Mouse (Mus musculus) spleen, postnatal 4 days (tissue): ENCODE measurements around the gene Tmem164.
A peak's percentile ranks its signal among the peaks of the same experiment; 100 is the strongest.
"Not testable (repeated sequence)": the region's sequence is repeated elsewhere in the genome, so short reads cannot be mapped to it uniquely, and the experiment has no call there.

Experiments used
- DNase-seq, 2 experiments: peaks; one replicate each; pipeline ENCODE4 v3.0.0; 2022; ENCODE audit warnings: low spot score in 2 of 2

Tmem164 gene

DNA sequence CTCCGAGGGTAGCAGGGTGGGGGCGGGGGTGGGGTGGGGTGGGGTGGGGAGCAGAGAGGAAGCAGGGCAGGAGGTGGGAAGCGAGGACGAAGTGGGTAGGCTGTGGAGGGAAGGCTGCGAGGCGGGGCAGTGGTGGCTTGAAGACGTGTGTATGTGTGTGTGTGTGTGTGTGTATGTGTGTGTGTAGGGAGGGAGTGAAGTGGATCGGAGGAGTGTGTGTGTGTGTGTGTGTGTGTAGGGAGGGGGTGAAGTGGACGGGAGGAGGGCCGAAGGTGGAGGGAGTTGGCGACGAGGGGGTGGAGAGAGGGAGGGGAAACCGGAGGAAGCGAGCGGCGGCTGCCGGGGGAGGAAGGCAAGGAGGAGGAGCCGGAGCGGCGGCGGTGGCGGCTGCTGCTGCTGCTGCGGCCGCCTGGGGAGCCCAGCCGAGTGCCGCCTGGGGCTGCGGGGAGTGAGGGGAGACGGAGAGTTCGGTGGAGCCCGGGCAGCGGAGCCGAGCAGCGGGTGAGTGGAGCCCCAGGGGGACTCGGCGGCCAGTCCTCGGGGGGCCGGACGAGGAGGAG, at the start of gene Tmem164:
Gene Tmem164 (plus strand): TSS at position 351 of the 560 bp plus-strand sequence.
- peak; percentile 72 to 86 for DNase-seq

DNA sequence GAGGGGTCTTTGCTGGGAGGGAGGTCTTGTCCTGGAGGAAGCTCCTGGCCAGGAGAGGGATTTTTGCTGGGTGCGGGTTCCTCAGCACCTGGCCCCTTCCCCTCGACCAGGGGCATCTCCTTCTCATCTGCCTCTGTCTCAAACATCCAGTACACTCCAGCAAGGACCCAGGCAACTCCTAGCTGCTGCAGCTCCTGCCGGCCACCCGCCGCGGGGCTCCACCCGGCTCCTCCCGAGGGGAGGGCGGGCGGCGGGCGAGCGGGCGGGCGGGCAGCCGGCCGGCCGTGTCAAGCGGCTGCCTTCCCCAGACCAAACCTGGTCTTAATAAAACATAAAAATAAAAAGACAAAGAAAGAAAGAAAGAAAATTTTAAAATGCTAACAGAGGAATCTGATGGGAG, 48.2 kb upstream of the Tmem164 start:
- not testable (repeated sequence) for DNase-seq

DNA sequence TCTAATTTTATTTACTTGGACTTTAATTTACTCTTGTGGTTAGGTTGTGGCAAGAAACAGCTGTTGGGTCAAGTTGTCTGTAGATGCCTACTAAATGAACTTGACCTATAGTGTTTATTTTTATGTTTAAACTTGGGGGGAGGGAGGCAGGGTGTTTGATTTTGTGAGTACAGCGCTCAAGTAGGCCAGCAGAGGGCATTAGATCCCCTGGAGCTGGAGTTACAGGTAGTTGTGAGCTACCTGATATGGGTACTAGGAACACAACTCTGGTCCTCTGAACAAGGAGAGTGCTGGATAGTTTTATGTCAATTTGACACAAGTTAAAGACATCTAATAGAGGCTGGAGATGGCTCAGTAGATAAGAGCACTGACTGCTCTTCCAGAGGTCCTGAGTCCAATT, 34.0 kb upstream of the Tmem164 start:
- DNase-seq, result no peak

DNA sequence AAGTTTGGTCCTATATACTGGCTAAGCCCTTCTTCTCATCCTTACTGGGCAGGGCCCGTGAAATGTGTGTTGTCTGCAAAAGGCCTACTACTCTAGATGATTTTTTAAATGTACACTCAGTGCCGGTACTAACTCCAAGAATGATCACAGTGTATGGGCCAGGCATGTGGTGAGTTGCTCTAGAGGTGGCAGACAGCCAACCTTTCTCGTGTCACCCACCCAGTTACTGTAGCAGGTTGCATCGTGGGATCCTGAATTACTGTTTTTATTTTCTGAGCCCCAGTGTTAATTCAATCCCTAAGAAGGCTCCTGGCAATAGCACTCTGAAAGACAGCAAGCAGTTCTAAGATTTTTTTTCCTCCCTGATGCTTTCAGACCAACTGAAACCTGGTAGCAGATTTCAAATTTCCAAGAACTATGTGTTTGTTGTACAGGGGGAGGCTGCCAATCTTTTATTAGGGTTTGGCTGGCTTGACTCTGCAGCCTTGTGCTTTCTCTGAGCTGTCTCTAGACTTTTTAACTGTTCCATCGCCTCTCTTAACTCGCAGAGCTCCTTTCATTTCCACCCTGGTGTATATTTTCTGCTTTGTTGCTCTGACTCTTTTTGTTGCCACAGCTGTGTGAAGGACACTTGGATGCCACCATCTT, 31.0 kb upstream of the Tmem164 start:
- no peak for DNase-seq

DNA sequence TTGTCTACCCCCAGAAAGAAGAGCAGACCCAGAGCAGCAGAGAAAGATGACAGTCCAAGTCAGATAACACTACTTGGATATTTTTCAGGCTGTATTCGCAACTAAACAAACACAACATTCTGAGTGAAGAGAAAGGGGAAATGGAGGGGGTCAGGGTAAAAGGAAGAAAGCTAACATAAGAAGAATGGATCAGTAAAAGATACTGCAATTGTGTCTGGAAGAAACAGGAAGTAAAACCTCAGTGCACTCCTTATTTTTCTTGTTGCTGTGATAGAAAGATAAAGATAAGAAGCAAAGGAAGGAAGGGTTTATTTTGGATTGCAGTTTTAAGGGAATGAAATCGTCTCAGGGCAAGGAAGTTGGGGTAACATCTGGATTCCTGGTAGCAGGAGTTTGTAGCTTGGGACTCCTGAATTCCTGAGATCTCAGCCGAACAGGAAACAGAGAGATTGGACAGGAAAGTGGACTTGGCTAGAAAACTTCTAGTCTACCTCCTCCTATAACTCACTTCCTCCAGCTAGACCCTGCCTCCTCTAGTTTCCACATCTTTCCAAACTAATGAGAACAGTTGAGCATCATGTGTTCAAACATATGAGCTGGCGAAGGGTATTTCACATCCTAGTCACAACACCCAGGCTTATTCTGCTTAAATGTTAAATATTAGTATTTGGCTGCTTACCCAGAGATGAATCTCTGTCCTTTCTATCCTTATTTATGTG, 16.3 kb upstream of the Tmem164 start:
- no peak for DNase-seq

- DNase-seq, result no peak
Observed at GRCm38 (mm10) chrX:142665423-142665805, 15.8 kb upstream of the Tmem164 start.

DNA sequence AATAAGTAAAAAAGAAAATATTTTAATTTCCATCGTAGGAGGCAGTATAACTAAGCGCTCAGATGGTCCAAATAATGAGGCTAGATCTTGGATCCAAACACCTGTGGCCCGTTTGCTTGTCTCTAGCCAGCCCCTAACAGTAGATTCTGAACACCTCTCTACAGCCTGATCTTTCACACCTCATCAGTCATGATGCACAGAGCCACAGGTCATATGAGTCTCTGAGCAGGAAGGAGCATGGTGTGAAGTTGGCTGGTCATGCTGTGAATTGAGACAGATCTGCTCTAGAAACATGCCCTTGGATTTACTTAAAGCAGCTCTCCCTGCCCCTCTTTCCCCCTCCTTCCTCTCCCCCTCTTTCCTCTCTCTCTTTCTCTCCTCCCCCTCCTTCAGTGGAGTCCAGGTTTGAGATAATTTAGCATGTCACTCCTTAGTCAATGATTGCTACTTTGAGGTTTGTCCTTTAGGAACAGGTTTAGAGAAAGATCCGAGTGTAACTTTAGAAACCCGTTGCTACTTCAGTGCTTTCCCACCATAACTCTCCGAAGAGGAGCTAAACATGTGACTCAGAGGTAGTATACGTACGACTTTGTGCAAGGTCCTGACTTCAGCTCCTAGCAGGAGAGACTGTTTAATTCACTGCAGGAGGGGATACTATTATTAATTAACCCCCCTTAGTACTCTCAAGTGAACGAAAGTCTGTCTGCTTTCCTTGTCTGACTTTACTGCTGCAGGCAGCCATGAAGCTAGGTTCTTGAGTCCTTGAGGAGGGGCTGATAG, 11.7 kb upstream of the Tmem164 start:
- no peak for DNase-seq

- DNase-seq, result no peak
Observed at GRCm38 (mm10) chrX:142670121-142670520, 11.1 kb upstream of the Tmem164 start.

GRCm38 (mm10) chrX:142671141-142671540, 10.1 kb upstream of the Tmem164 start:
- DNase-seq, result no peak

DNA sequence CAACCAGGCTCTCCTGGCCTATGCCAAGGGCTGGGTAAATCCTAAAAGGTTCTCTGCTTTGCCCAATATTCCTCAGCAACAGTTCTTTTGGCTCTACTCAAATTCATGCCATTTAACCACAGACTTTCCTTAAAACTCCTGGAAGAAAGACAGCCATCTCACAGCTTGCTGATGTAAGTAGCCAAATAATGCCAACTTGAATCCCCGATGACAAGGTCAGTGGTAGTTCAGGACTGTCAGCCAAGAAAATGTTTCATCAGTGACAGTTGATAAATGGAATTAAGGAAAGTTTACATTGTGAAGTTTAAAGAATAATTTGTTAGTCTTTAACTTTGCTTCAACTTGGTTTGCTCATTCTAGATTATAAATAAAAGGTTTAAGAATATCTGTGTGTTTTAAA, 8.5 kb upstream of the Tmem164 start:
- DNase-seq, result no peak

DNA sequence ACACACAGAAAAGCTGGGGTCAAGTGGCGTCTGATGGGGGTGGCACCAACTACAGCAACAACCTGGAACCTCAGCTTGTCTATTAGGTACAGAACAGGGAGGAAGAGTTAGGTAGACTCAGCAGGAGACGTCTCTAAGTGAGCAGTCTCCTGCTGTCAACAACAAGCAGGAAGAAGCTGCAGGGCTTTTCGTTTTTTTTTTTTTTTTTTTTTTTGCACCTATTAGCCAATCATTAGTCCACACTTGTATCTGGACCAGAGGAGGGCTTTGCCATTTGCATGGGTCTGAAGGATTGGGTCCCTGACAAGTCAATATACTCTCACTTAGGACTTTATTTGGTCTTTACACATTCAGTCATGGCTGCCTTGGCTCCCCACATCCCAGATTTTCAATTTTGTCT, 4.0 kb upstream of the Tmem164 start:
- DNase-seq, result no peak

GRCm38 (mm10) chrX:142678499-142679474, 2.4 kb upstream of the Tmem164 start:
- DNase-seq, result no peak

DNA sequence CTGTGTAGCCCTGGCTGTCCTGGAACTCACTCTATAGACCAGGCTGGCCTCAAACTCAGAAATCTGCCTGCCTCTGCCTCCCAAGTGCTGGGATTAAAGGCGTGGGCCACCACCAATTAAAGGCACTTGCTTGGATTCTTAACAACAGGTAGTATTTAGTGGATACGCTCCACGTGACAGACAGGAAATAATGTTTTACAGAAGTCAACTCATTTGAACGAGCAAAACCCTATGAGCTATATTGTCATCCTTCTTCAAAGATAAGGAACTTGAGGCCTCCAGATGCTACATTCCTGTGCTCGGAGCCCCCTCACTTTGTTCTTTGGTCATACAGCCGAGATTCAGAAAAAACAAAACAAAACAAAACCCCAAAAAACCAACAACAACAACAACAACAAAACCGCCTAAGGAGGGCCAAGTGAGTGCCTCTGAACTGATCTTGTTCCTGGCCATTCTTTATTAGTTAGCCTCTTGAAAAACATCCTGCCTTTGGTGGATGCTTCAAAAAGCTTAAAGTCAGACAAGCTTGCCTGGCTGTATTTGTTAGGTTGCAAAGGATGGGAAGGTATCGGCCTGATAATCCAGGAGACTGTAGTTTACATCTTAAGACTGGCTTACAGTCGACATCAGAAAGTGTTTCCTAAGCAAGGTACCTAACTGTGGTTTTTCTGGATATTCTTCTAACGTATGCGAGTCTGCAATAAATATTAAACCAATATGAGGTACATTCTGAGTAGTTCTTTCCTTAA, 1.5 kb upstream of the Tmem164 start:
- DNase-seq, result no peak

- peak in 1 of 2 experiments; percentile 72 for DNase-seq
Observed at GRCm38 (mm10) chrX:142680391-142681055, 683 bp upstream of the Tmem164 start.

DNA sequence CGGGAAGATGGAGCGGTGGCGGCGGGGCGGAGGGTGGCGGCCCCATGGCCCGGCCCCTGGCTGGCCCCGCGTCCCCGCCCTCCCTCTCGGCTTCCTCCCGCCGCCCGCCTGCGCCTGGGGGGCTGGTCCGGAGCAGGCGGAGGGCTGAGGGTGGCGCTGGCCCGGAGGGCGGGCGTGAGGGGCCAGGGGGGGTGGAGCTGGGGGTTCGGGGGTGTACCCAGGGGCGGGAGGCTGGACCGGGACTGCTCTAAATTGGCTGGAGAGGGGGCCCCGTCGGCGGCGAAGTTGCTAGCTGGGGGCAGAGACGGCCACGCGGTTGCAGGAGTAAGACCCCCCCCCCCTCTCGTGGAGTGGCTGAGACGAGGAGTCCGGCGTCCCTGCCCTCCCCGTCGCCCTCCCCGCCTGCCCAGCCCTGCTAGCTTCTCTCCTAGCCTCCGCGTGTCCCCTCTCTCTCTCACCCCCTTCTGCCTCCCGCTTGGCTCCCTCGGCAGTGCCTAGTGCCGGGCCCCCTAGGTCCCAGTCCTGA, 473 bp downstream of the Tmem164 start:
- peak; percentile 66 to 80 for DNase-seq

DNA sequence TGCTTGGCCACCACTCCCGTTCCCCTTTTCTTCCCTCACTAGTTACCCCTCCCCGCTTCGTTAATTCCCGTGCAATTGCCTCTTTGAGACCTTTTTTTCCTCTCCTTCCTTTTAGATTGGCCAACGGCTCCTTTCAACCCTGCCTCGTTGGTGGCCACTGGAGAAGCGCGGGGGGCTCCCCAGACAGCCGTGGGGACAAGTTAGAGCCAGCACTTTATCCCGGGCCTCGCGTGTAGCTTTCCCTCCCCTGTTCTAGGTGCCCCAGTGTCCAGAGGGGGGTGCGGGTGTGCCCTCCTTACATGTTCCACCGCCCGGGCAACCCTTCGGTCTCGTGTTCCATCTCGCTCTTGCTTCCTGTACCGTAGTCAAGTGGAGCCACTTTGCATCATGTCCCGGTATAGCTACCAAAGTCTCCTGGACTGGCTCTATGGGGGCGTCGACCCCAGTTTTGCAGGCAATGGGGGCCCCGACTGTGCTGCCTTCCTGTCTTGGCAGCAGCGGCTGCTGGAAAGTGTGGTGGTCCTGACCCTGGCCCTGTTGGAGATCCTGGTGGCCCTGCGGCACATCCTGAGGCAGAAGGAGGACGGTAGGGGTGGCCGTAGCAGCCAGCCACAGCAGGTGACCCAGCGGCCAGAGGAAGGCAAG, 1.1 kb downstream of the Tmem164 start:
- DNase-seq, result peak; percentile 20 to 71

- peak in 1 of 2 experiments; percentile 15 for DNase-seq
Observed at GRCm38 (mm10) chrX:142682990-142683389, 1.8 kb downstream of the Tmem164 start.

DNA sequence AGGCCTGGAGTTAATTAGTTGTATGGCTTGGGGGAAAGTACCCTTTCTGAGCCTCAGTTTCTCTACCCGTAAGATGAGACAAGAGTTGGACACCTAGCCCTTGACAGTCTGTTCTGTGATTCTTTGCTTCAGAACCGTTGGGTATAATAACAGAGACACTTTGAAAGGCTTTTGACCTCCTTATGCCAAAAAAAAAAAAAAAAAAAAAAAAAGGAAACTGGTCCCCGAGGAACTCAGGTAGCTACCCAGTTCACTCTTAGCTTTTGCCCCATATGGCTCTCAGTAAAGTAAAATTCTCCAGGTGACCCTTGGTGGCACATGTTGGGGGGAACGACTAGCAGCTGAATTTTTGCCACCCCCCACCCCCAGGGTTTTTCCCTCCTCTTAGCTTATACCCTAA, 3.5 kb downstream of the Tmem164 start:
- no peak for DNase-seq

- no peak for DNase-seq
Observed at GRCm38 (mm10) chrX:142685676-142686075, 4.5 kb downstream of the Tmem164 start.
